Mouse (Mus musculus): ENCODE data around the gene Dcaf12. TPM values are rescaled to one million over a fixed set of nuclear protein-coding genes. Genes with fewer than 3 reads are reported as not detected.
A peak's percentile ranks its signal among the peaks of the same experiment; 100 is the strongest.

Gene Dcaf12
- polyA plus RNA-seq, 1 experiment from 2014 or later, result 67.5 TPM

- no peak overlapping the region for H3K9ac ChIP-seq
- WGBS, result 72% methylated on average over 11 of the region's 11 CpGs
- no peak overlapping the region for H3K4me2 ChIP-seq
- no peaks in the 10 kb centered on the region for H3K9me3 ChIP-seq
- H3K27ac ChIP-seq, result no peak overlapping the region
- H3K27me3 ChIP-seq, result no peaks in the 10 kb centered on the region
- H3K4me3 ChIP-seq, result no peak overlapping the region
- no peak for ATAC-seq (ENCODE audit: borderline replicate concordance, extremely low read depth, low FRiP score, low TSS enrichment)
- no peaks in the 10 kb centered on the region for H3K4me1 ChIP-seq
- H3K36me3 ChIP-seq, result no peaks in the 10 kb centered on the region
Observed at GRCm38 (mm10) chr4:41340912-41341550, 26.3 kb upstream of the Dcaf12 start.

GRCm38 (mm10) chr4:41336546-41336945 lies 21.9 kb upstream of the Dcaf12 start:
- H3K4me1 ChIP-seq, result no peaks in the 10 kb centered on the region
- no peak for ATAC-seq (ENCODE audit: borderline replicate concordance, extremely low read depth, low FRiP score, low TSS enrichment)
- no peaks in the 10 kb centered on the region for H3K9me3 ChIP-seq
- H3K9ac ChIP-seq, result no peak overlapping the region
- no peaks in the 10 kb centered on the region for H3K27me3 ChIP-seq
- H3K4me2 ChIP-seq, result no peak overlapping the region
- no peak overlapping the region for H3K27ac ChIP-seq
- H3K4me3 ChIP-seq, result no peak overlapping the region
- H3K36me3 ChIP-seq, result no peaks in the 10 kb centered on the region

- no peaks in the 10 kb centered on the region for H3K9me3 ChIP-seq
Observed at GRCm38 (mm10) chr4:41331698-41332421, 17.2 kb upstream of the Dcaf12 start.

GRCm38 (mm10) chr4:41331085-41331484 lies 16.4 kb upstream of the Dcaf12 start:
- Histone ChIP-seq H3K4me3 (no peak overlapping the region), H3K27me3 (no peaks in the 10 kb centered on the region), H3K4me2 (no peak overlapping the region), H3K36me3 (no peaks in the 10 kb centered on the region), H3K9ac (no peak overlapping the region), H3K4me1 (no peaks in the 10 kb centered on the region), H3K27ac (no peak overlapping the region), H3K9me3 (no peaks in the 10 kb centered on the region)
- 71% methylated on average over 3 of the region's 3 CpGs for WGBS
- ATAC-seq (ENCODE audit: borderline replicate concordance, extremely low read depth, low FRiP score, low TSS enrichment), result no peak; the same call in 1 of the 2 replicates

More at GRCm38 (mm10) chr4:41331698-41332421, 17.2 kb upstream of the Dcaf12 start:
- H3K9ac ChIP-seq, result no peak overlapping the region
- H3K36me3 ChIP-seq, result no peaks in the 10 kb centered on the region
- no peak overlapping the region for H3K4me2 ChIP-seq
- 81% methylated on average over 9 of the region's 9 CpGs for WGBS
- no peak for ATAC-seq (ENCODE audit: borderline replicate concordance, extremely low read depth, low FRiP score, low TSS enrichment)
- H3K27ac ChIP-seq, result no peak overlapping the region
- no peak overlapping the region for H3K4me3 ChIP-seq
- H3K4me1 ChIP-seq, result no peaks in the 10 kb centered on the region
- no peaks in the 10 kb centered on the region for H3K27me3 ChIP-seq

GRCm38 (mm10) chr4:41329481-41329880 lies 14.8 kb upstream of the Dcaf12 start:
- H3K36me3 ChIP-seq, result no peaks in the 10 kb centered on the region
- WGBS, result 57% methylated on average over 4 of the region's 4 CpGs

GRCm38 (mm10) chr4:41326876-41327275 lies 12.2 kb upstream of the Dcaf12 start:
- Histone ChIP-seq H3K9ac (no peak overlapping the region), H3K9me3 (no peaks in the 10 kb centered on the region), H3K27ac (no peak overlapping the region), H3K4me1 (no peaks in the 10 kb centered on the region), H3K27me3 (no peaks in the 10 kb centered on the region), H3K36me3 (no peaks in the 10 kb centered on the region), H3K4me3 (no peak overlapping the region), H3K4me2 (no peak overlapping the region)
- no peak for ATAC-seq (ENCODE audit: borderline replicate concordance, extremely low read depth, low FRiP score, low TSS enrichment)
- WGBS, result 83% methylated on average over 6 of the region's 6 CpGs

More at GRCm38 (mm10) chr4:41329481-41329880, 14.8 kb upstream of the Dcaf12 start:
- H3K4me3 ChIP-seq, result no peak overlapping the region
- H3K27ac ChIP-seq, result no peak overlapping the region
- no peaks in the 10 kb centered on the region for H3K27me3 ChIP-seq
- ATAC-seq (ENCODE audit: borderline replicate concordance, extremely low read depth, low FRiP score, low TSS enrichment), result no peak
- H3K9ac ChIP-seq, result no peak overlapping the region
- no peaks in the 10 kb centered on the region for H3K9me3 ChIP-seq
- no peaks in the 10 kb centered on the region for H3K4me1 ChIP-seq
- H3K4me2 ChIP-seq, result no peak overlapping the region

GRCm38 (mm10) chr4:41320971-41321370 lies 6.3 kb upstream of the Dcaf12 start:
- no peaks in the 10 kb centered on the region for H3K36me3 ChIP-seq
- 39% methylated on average over 4 of the region's 4 CpGs for WGBS

GRCm38 (mm10) chr4:41318267-41318666 lies 3.6 kb upstream of the Dcaf12 start:
- H3K27me3 ChIP-seq, result no peaks in the 10 kb centered on the region
- H3K27ac ChIP-seq, result no peak overlapping the region
- peaks cover 10% of the 10 kb centered on the region for H3K4me1 ChIP-seq
- ATAC-seq (ENCODE audit: borderline replicate concordance, extremely low read depth, low FRiP score, low TSS enrichment), result no peak
- H3K9ac ChIP-seq, result no peak overlapping the region
- no peak overlapping the region for H3K4me3 ChIP-seq
- no peaks in the 10 kb centered on the region for H3K9me3 ChIP-seq
- 68% methylated on average over 5 of the region's 5 CpGs for WGBS
- H3K36me3 ChIP-seq, result no peaks in the 10 kb centered on the region
- no peak overlapping the region for H3K4me2 ChIP-seq

More at GRCm38 (mm10) chr4:41320971-41321370, 6.3 kb upstream of the Dcaf12 start:
- Histone ChIP-seq H3K9me3 (no peaks in the 10 kb centered on the region), H3K9ac (no peak overlapping the region), H3K4me1 (no peaks in the 10 kb centered on the region), H3K27ac (no peak overlapping the region), H3K4me3 (no peak overlapping the region), H3K27me3 (no peaks in the 10 kb centered on the region), H3K4me2 (no peak overlapping the region)
- no peak for ATAC-seq (ENCODE audit: borderline replicate concordance, extremely low read depth, low FRiP score, low TSS enrichment)

- peak overlapping the region; percentile 41 for H3K9ac ChIP-seq
- H3K9me3 ChIP-seq, result no peaks in the 10 kb centered on the region
- peaks cover 21% of the 10 kb centered on the region for H3K4me1 ChIP-seq
- no peaks in the 10 kb centered on the region for H3K27me3 ChIP-seq
- 10% methylated on average over 8 of the region's 8 CpGs for WGBS
- H3K27ac ChIP-seq, result peak overlapping the region; percentile 99
- H3K36me3 ChIP-seq, result peaks cover 6% of the 10 kb centered on the region; the same call in 1 of the 2 replicates
- H3K4me2 ChIP-seq, result peak overlapping the region; percentile 86
- H3K4me3 ChIP-seq, result peak overlapping the region; percentile 100
- ATAC-seq (ENCODE audit: borderline replicate concordance, extremely low read depth, low FRiP score, low TSS enrichment), result no peak
Observed at GRCm38 (mm10) chr4:41315173-41315572, 484 bp upstream of the Dcaf12 start.

- no peak for ATAC-seq (ENCODE audit: borderline replicate concordance, extremely low read depth, low FRiP score, low TSS enrichment)
- 6% methylated on average over 14 of the region's 14 CpGs for WGBS
- H3K36me3 ChIP-seq, result peaks cover 20% of the 10 kb centered on the region
- peak overlapping the region; percentile 97 for H3K9ac ChIP-seq
- H3K4me2 ChIP-seq, result peak overlapping the region; percentile 86
- peak overlapping the region; percentile 100 for H3K4me3 ChIP-seq
- peak overlapping the region; percentile 99 for H3K27ac ChIP-seq
- H3K4me1 ChIP-seq, result peaks cover 21% of the 10 kb centered on the region
- no peaks in the 10 kb centered on the region for H3K27me3 ChIP-seq
- H3K9me3 ChIP-seq, result no peaks in the 10 kb centered on the region
Observed at GRCm38 (mm10) chr4:41313722-41314121, 967 bp downstream of the Dcaf12 start.

GRCm38 (mm10) chr4:41310567-41311563 lies 3.8 kb downstream of the Dcaf12 start:
- 87% methylated on average over 9 of the region's 9 CpGs for WGBS
- Histone ChIP-seq H3K9me3 (no peaks in the 10 kb centered on the region), H3K4me1 (peaks cover 21% of the 10 kb centered on the region), H3K27me3 (no peaks in the 10 kb centered on the region), H3K4me3 (no peak overlapping the region), H3K9ac (no peak overlapping the region), H3K27ac (no peak overlapping the region), H3K4me2 (no peak overlapping the region), H3K36me3 (peaks cover 37% of the 10 kb centered on the region)
- ATAC-seq (ENCODE audit: borderline replicate concordance, extremely low read depth, low FRiP score, low TSS enrichment), result no peak

All from lung, embryonic 15.5 days (tissue).